Mouse (Mus musculus) large intestine, adult 2 months (tissue): ENCODE measurements around the gene Znrf4. TPM values are rescaled to one million over a fixed set of nuclear protein-coding genes. Genes with fewer than 3 reads are reported as not detected.
"Not testable (repeated sequence)": the region's sequence is repeated elsewhere in the genome, so short reads cannot be mapped to it uniquely, and the experiment has no call there.

Experiments
- DNase-seq: peaks from one replicate; pipeline ENCODE4 v3.0.0-alpha.2; 2012; ENCODE audit warnings: low read depth, low spot score
- WGBS: fragments of 180-500 bp; shearing (Covaris S2); methylation state at CpG from one replicate; pipeline ENCODE4 v1.1.7; 2018; 5-methylcytosine and 5-hydroxymethylcytosine counted together
- polyA plus RNA-seq: library from polyadenylated mRNA; depleted of rRNA; stranded (reverse); fragments of >200 nt; gene quantifications from 2 replicates; pipeline ENCODE4 v1.2.3, GENCODE M21; 2012

Gene Znrf4
- polyA plus RNA-seq, 1 experiment: not detected

- DNase-seq: not testable (repeated sequence)
- WGBS: 45% methylated on average over 2 of the region's 2 CpGs
Measured at GRCm38 (mm10) chr17:56501635-56502400, 10.4 kb downstream of the Znrf4 start.

GRCm38 (mm10) chr17:56499229-56499628 lies 13.0 kb downstream of the Znrf4 start:
- WGBS: 73% methylated on average over 5 of the region's 5 CpGs
- DNase-seq: no peak

- DNase-seq: no peak
- WGBS: 67% methylated on average over 2 of the region's 2 CpGs
Measured at GRCm38 (mm10) chr17:56494480-56494879, 17.8 kb downstream of the Znrf4 start.

GRCm38 (mm10) chr17:56493841-56494240 lies 18.4 kb downstream of the Znrf4 start:
- no peak for DNase-seq
- 93% methylated on average over 2 of the region's 2 CpGs for WGBS

GRCm38 (mm10) chr17:56490438-56491152 lies 21.6 kb downstream of the Znrf4 start:
- 74% methylated on average over 7 of the region's 7 CpGs for WGBS
- DNase-seq: no peak

- 35% methylated on average over 12 of the region's 12 CpGs for WGBS
- no peak for DNase-seq
Measured at GRCm38 (mm10) chr17:56488028-56488427, 24.2 kb downstream of the Znrf4 start.

GRCm38 (mm10) chr17:56487441-56487888 lies 24.8 kb downstream of the Znrf4 start:
- DNase-seq: no peak
- 3% methylated on average over 11 of the region's 16 CpGs for WGBS

GRCm38 (mm10) chr17:56485926-56486325 lies 26.3 kb downstream of the Znrf4 start:
- no peak for DNase-seq
- 90% methylated on average over 9 of the region's 9 CpGs for WGBS

- 72% methylated on average over 9 of the region's 9 CpGs for WGBS
Measured at GRCm38 (mm10) chr17:56485118-56485517, 27.1 kb downstream of the Znrf4 start.

GRCm38 (mm10) chr17:56482671-56483070 lies 29.6 kb downstream of the Znrf4 start:
- 80% methylated on average over 1 of the region's 1 CpGs for WGBS
- no peak for DNase-seq

More at GRCm38 (mm10) chr17:56485118-56485517, 27.1 kb downstream of the Znrf4 start:
- DNase-seq: no peak

- WGBS: 9% methylated on average over 6 of the region's 6 CpGs
- DNase-seq: no peak
Measured at GRCm38 (mm10) chr17:56479358-56479757, 32.9 kb downstream of the Znrf4 start.

- DNase-seq: no peak
- WGBS: 42% methylated on average over 11 of the region's 11 CpGs
Measured at GRCm38 (mm10) chr17:56478191-56478611, 34.0 kb downstream of the Znrf4 start.

GRCm38 (mm10) chr17:56477191-56477818 lies 34.9 kb downstream of the Znrf4 start:
- no peak for DNase-seq
- WGBS: 90% methylated on average over 19 of the region's 19 CpGs

- DNase-seq: no peak
Measured at GRCm38 (mm10) chr17:56476402-56476752, 35.9 kb downstream of the Znrf4 start, which contains the start of gene Ptprs. TSS of gene Ptprs (minus strand) at chr17:56476483.

GRCm38 (mm10) chr17:56475584-56476401 lies 36.4 kb downstream of the Znrf4 start:
- under 1% methylated on average over 65 of the region's 66 CpGs for WGBS
- no peak for DNase-seq

More at GRCm38 (mm10) chr17:56476402-56476752, 35.9 kb downstream of the Znrf4 start, which contains the start of gene Ptprs:
- under 1% methylated on average over 27 of the region's 27 CpGs for WGBS

GRCm38 (mm10) chr17:56474831-56475581 lies 37.2 kb downstream of the Znrf4 start:
- no peak for DNase-seq
- 2% methylated on average over 24 of the region's 24 CpGs for WGBS

- 7% methylated on average over 32 of the region's 32 CpGs for WGBS
Measured at GRCm38 (mm10) chr17:56474311-56474830, 37.9 kb downstream of the Znrf4 start.

GRCm38 (mm10) chr17:56473611-56473905 lies 38.7 kb downstream of the Znrf4 start:
- 3% methylated on average over 11 of the region's 11 CpGs for WGBS
- no peak for DNase-seq

More at GRCm38 (mm10) chr17:56474311-56474830, 37.9 kb downstream of the Znrf4 start:
- no peak for DNase-seq
